Mouse (Mus musculus): ENCODE results near the gene Hcrtr1. TPM values are rescaled to one million over a fixed set of nuclear protein-coding genes. Genes with fewer than 3 reads are reported as not detected.

Hcrtr1 gene
- total RNA-seq, 2 experiments from 2014 or later: not detected

- DNase-seq (ENCODE audit: low spot score in 2 of 2): no peak
Measured at GRCm38 (mm10) chr4:130124110-130124509, 15.0 kb downstream of the Hcrtr1 start.

GRCm38 (mm10) chr4:130123020-130123419 lies 16.1 kb downstream of the Hcrtr1 start:
- DNase-seq (ENCODE audit: low spot score in 2 of 2): no peak

DNA sequence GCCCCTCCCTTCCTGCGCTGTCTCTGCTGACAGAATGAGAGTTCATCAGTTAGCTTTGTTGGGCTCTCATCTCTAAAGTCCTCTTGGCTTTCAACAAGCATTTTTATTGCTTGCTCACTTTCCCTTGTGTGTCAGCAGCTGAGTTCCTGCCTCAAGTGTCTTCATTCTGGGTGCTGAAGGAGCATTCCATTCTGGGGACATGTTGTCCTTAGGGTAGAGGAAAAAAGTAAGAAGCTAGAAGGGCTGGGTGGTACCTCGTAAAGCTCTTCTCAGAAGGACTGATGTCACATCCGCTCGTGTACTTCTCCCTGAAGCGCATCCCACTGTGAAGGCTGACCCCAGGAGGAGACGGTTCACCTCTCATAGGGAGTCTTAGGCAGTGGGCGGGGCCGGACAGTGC lies 17.6 kb downstream of the Hcrtr1 start:
- no peak for DNase-seq (ENCODE audit: low spot score in 2 of 2)

DNA sequence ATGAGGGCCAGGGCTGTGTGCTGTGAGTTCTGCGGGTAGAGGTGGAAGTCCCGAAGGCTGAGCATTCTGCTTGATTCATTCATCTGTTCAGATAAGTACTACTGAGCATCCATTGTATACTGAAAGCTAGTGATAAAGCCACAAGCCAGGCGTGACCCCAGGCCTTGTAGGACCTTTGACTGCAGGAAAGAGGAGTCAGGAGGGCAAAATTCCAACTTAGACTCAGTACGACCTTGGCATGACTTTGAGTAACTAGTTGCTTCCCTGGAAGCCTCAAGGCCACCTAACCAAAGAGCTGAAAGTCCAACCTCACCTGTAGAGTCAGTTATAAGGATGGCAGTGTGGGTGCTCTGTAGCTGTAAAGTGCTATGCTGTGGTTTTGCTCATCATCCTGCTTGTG lies 18.4 kb downstream of the Hcrtr1 start:
- DNase-seq (ENCODE audit: low spot score in 2 of 2): no peak

GRCm38 (mm10) chr4:130112732-130113131 lies 26.4 kb downstream of the Hcrtr1 start:
- DNase-seq (ENCODE audit: low spot score in 2 of 2): no peak

DNA sequence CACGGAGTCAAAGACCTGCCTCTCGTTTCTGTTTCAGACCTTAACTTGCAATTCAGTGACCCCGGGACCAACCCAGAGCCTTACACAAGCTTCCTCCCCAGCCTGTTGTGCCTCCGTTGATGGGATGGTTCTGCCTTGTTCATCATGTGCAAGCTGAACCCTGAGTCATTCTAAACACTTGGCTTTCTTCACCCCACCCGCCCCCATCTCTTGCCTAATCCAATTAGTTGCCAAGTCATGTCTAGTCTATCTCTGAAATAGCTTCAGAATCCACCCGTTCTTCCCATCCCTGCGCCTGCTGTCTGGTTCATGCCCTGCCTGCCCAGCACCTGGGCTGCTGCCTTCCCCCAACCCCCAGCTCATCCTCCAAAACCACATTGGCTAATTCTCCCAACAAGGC lies 26.9 kb downstream of the Hcrtr1 start:
- no peak for DNase-seq (ENCODE audit: low spot score in 2 of 2)

- DNase-seq (ENCODE audit: low spot score in 2 of 2): no peak
Measured at GRCm38 (mm10) chr4:130110091-130110490, 29.1 kb downstream of the Hcrtr1 start.

GRCm38 (mm10) chr4:130109666-130110065 lies 29.5 kb downstream of the Hcrtr1 start:
- no peak for DNase-seq (ENCODE audit: low spot score in 2 of 2)

DNA sequence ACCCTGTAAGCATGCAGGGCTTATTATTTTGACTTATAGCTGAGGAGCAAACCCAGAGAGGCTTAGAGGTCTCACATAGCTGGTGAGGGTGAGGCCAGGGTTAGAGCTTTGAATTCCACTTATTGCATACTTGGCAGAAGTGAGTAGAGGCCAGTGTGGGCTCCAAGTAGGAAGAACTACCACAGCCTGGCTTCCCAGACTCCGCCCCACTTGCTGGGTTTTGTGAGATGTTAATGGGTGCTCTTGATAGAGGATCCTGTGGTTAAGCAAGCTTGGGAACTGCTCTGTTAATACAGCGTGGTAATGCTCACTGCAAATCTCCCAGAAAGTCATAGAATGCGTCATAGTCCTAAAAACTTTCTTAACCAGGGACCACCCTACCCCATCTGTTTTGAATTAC lies 30.2 kb downstream of the Hcrtr1 start:
- DNase-seq (ENCODE audit: low spot score in 2 of 2): no peak

DNA sequence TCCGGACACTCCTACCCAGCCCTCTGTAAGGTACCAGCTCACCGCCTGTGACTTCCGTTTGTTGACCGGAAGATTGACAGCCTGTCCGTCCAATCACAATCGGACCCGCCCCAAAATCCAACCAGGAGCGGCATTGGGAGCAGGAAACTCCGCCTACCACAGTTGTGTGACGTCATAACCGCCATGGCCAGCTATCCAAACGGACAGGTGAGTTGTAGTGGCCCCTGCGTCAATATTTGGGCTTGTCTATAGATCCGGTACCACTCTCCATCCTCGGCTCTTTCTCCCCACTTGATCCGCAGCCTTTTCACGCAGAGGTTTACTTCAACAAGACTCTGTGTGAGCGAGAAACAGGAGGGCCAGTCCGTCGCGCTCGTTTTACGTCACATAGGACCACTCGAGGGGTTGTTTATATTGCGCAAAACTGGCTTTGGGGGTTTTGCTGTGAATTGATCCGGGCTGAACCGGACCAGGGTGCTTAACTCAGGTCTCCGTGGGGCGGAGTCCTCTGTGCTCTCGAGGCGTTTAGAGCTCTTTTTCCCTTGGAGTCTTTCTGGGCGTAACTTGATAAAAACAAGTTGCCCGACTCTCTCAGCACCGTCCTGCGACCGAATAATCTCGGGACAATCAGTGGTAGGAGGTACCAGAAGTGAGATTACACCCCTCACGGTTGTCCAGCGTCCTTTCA lies 31.6 kb downstream of the Hcrtr1 start:
- DNase-seq (ENCODE audit: low spot score in 2 of 2): peak; percentile 99 to 100

- no peak for DNase-seq (ENCODE audit: low spot score in 2 of 2)
Measured at GRCm38 (mm10) chr4:130107065-130107443, 32.1 kb downstream of the Hcrtr1 start.

DNA sequence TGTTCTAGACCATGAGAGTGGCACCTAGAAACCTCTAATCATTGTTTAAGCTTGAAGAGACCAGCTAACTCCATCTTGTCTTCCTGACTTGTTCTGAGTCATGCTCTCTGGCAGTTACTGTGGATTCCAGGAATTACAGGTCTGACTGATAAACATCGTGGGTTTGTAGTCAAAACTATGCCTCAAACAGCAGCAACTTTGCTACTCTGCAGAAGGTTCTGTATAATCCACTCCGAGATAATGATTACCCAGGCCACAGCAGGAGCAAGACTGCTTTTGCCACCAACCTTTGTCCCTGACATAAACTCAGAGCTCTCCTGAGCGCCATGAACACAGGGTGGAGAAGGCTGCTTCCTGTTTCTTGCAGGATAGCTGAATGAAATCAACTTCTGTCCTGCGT lies 34.6 kb downstream of the Hcrtr1 start:
- DNase-seq (ENCODE audit: low spot score in 2 of 2): no peak

GRCm38 (mm10) chr4:130103632-130104031 lies 35.5 kb downstream of the Hcrtr1 start:
- DNase-seq (ENCODE audit: low spot score in 2 of 2): no peak

- DNase-seq (ENCODE audit: low spot score in 2 of 2): no peak
Measured at GRCm38 (mm10) chr4:130102111-130102651, 37.0 kb downstream of the Hcrtr1 start, which contains the start of gene Pef1. Gene Pef1, plus strand, starts transcription at chr4:130102558.

GRCm38 (mm10) chr4:130101183-130101582 lies 38.0 kb downstream of the Hcrtr1 start:
- DNase-seq (ENCODE audit: low spot score in 2 of 2): no peak

DNA sequence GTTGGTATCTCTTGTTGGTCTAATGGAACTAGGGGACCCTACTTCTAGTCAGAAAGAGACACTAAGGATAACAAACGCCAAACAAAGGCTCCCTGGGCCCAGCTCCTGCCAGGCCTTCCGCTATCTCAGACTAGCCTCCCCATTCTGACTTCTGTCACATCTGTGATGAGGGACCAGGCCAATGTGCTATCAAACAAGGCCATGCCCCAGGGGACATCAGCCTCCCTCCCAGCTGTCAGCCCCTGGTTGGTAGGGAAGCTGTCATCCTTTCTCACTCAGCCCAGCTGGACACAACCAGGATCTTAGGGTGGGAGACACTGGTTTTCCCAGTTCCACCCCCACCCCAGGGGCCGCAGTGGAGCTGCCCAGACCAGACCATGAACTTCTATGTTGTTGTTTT lies 44.0 kb downstream of the Hcrtr1 start:
- DNase-seq (ENCODE audit: low spot score in 2 of 2): no peak

DNA sequence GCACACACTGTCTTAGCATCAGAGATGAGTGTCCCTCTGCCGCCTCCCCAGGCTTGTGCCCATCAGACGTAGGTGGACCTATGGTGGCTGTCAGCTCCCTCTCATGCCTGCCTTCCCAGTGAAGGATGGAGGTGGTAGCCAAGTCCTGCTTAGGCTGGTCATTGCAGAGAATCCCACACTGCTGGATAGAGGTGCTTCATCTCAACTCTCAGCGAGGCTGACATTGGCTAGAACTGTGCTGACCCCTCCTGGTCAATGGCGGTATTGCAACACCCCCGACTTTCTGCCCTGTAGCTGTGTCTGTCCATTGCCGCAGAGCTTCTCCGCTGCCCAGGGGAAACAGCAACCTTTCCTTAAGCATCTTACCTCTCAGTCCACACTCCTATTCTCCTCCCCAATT lies 51.9 kb downstream of the Hcrtr1 start:
- DNase-seq (ENCODE audit: low spot score in 2 of 2): peak; percentile 87 to 89

DNA sequence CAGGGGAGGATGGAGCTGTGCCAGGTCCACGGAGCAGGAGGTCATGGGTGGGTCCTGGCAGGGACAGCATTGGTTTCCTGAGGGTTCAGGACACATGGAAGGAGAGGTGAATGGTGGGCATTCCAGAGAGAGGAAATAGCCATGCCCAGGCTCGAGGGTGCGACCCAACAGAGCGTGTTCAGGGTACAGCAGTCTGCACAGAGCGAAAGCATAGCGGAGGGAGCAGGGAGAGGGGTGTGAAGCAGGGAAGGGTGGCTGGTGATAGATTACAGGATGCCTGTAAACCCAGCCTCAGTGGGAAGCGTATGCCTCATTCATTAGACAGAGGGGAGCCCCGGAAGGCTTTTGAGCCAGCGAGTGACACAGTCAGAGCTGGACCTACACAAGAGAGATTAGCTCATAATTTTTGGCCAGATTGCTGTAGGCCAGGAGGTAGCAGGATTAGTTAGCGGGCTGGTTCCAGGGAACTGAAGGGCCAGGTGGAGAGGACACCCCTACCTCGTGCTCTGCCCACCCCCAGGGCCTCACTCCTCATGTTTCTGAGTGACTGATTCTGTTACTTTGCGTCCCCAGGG lies 53.8 kb downstream of the Hcrtr1 start:
- no peak for DNase-seq (ENCODE audit: low spot score in 2 of 2)

GRCm38 (mm10) chr4:130084331-130084945 lies 54.7 kb downstream of the Hcrtr1 start:
- DNase-seq (ENCODE audit: low spot score in 2 of 2): peak in 1 of 2 experiments; percentile 57

GRCm38 (mm10) chr4:130082211-130082610 lies 56.9 kb downstream of the Hcrtr1 start:
- no peak for DNase-seq (ENCODE audit: low spot score in 2 of 2)

DNA sequence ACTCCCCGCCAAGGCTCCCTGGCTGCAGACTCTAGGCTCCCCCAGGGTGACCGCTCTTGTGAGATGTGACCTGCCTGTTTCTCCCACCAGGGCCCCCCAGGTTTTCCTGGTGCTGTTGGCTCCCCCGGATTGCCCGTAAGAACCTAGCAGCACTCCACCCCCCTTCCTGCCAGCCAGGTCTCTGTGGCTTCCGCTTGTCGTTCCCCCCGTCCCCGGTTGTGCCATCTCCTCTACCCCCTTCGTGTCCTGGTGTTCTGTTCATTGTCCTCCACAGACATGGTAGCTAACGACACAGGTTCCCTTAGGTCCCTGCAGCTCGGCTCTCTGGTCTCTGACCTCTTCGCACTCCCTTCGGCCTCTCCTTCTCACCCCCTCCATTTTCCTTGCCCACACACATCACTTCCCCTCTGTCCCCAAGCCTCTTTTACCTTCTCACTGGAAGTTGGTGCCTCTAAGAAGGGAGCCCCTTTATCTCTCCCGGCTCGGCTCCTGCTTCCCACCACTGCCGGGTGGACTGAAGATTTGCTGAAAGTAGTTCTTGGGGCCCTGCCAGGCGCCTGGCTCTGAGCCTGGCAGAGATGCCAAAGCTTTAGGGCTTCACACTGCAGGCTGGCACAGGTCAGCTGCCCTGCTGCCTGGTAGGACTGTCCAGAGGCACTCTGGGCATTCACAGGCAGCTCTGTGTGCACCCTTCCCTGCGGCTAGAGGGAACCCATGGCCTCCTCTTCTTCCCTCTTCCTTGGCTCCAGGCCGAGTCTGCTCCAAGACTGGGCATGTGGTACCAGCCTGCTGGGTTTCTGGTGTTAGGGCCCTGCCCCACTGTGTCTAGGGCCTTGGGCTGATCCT lies 57.6 kb downstream of the Hcrtr1 start:
- DNase-seq (ENCODE audit: low spot score in 2 of 2): peak; percentile 51 to 72

Data from gastrocnemius, postnatal 4 days (tissue).